Mouse (Mus musculus) midbrain, embryonic 13.5 days (tissue): ENCODE data around the gene Ano8. TPM values are rescaled to one million over a fixed set of nuclear protein-coding genes. Genes with fewer than 3 reads are reported as not detected.

Source experiments
- ATAC-seq: fragments of 200-750 bp; cut with Nextera tagmentation; 2 replicates; pipeline ENCODE4 v1.8.0; 2017; ENCODE audit warnings: mild to moderate bottlenecking, moderate TSS enrichment, moderate library complexity
- H3K27ac ChIP-seq: fragments of 300-500 bp; sonication (generic); 2 replicates; pipeline ENCODE4 v1.5.1; 2015; ENCODE audit warnings: inconsistent platforms, mild to moderate bottlenecking, moderate library complexity
- H3K27me3 ChIP-seq: fragments of 300-500 bp; sonication (generic); 2 replicates; pipeline ENCODE4 v1.6.1; 2015; ENCODE audit warnings: mild to moderate bottlenecking, inconsistent platforms
- H3K36me3 ChIP-seq: fragments of 300-500 bp; sonication (generic); 2 replicates; pipeline ENCODE4 v1.6.1; 2015; ENCODE audit warnings: mild to moderate bottlenecking, inconsistent platforms
- H3K4me1 ChIP-seq: fragments of 300-500 bp; sonication (generic); replicated peaks from 2 replicates; pipeline ENCODE4 v1.6.1; 2015; ENCODE audit warnings: inconsistent platforms
- H3K4me2 ChIP-seq: fragments of 300-500 bp; sonication (generic); replicated peaks from 2 replicates; pipeline ENCODE4 v1.6.1; 2015; ENCODE audit warnings: moderate library complexity, mild to moderate bottlenecking, inconsistent platforms
- H3K4me3 ChIP-seq: fragments of 300-500 bp; sonication (generic); replicated peaks from 2 replicates; pipeline ENCODE4 v1.5.1; 2015; ENCODE audit warnings: mild to moderate bottlenecking, inconsistent platforms
- H3K9ac ChIP-seq: fragments of 300-500 bp; sonication (generic); replicated peaks from 2 replicates; pipeline ENCODE4 v1.6.1; 2015; ENCODE audit warnings: mild to moderate bottlenecking, inconsistent platforms
- H3K9me3 ChIP-seq: fragments of 300-500 bp; sonication (generic); 2 replicates; pipeline ENCODE4 v1.6.1; 2016; ENCODE audit warnings: mild to moderate bottlenecking, inconsistent platforms
- WGBS: fragments of 180-500 bp; shearing (Covaris S2); methylation state at CpG from one replicate; pipeline ENCODE4 v1.1.7; 2015; 5-methylcytosine and 5-hydroxymethylcytosine counted together
- polyA plus RNA-seq: library from polyadenylated mRNA; unstranded; fragments of >200 nt; fragmentation: Nextera tagmentation; extraction: Ambion mirVana; gene quantifications from 2 replicates; pipeline ENCODE4 v1.2.1, GENCODE M21; 2015

The Ano8 gene
- polyA plus RNA-seq, 1 experiment from 2014 or later: 9.3 TPM

DNA sequence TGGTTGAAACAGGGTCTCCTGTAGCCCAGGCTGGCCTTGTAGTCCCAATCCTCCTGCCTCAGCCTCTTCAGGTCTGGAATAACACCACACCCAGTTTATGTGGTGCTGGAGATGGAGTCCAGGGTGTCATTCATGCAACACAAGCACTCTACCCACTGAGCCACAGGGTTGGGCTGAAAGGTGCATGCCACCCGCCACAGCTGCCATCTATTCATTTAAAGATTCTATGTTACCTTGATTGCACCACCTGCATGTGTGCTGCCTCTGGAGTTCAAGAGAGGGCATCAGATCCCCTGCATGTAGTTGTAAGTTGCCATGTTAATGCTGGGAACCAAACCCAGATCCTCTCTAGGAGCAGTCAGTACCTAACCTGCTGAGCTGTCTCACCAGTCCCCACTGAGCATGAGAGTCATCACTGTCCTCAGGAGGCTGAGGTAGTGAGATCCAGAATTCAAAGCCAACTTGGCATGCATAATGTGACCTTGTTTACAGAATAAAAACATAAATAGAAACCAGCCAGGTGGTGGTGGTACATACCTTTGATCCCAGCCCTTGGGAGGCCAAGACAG is 11.4 kb upstream of the Ano8 start:
- Histone ChIP-seq H3K9ac (no peak overlapping the region), H3K4me3 (no peak overlapping the region), H3K4me1 (peaks cover 12% of the 10 kb centered on the region), H3K9me3 (no peaks in the 10 kb centered on the region), H3K27ac (no peak overlapping the region), H3K36me3 (peaks cover 19% of the 10 kb centered on the region), H3K27me3 (no peaks in the 10 kb centered on the region), H3K4me2 (no peak overlapping the region)
- ATAC-seq: no peak
- WGBS: 96% methylated on average over 1 of the region's 1 CpGs

DNA sequence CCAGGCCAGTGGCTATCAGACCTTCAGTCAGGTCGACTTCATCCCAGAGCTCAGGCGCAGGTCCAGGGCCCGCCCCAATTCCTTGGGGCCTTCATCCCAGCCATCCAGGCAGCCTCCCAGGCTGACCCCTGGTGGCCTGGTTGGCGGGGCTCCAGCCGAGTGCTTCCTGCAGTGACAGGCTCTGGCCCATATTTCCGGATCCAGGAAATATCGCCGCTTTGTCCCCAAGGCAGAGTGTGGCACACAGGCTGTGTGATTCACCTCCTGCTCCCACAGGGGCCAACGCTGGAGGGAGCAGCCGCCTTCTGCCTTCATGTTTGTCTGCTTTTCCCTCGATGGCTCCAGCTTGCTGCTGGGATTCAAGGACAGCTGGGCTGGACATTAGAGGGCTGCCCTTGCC is 10.7 kb upstream of the Ano8 start:
- H3K27me3 ChIP-seq: no peaks in the 10 kb centered on the region
- H3K27ac ChIP-seq: no peak overlapping the region; the same call in 1 of the 2 replicates
- H3K9me3 ChIP-seq: no peaks in the 10 kb centered on the region
- 54% methylated on average over 11 of the region's 11 CpGs for WGBS
- no peak overlapping the region for H3K4me2 ChIP-seq
- ATAC-seq: no peak
- H3K9ac ChIP-seq: no peak overlapping the region
- H3K4me1 ChIP-seq: peaks cover 12% of the 10 kb centered on the region
- peaks cover 26% of the 10 kb centered on the region for H3K36me3 ChIP-seq
- no peak overlapping the region for H3K4me3 ChIP-seq

DNA sequence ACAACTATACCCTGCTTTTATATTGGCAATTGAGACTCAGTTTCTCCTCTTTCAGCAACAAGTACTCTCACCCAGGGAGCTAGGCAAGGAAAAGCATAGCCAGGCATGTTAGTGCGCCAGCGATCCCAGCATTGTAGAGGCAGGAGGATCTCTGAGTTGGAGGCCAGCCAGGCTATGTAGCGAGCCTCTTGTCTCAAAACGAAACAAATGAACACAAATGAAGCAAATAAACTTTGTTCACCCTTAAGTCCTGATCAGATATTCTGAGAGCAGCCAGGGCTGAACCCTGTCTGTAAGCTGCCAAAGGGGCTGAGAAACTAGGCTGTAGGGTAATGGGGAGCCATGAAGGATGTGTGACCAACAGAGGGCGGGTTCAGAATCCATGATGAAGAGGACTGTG is 10.0 kb upstream of the Ano8 start:
- Histone ChIP-seq H3K27me3 (no peaks in the 10 kb centered on the region), H3K9ac (no peak overlapping the region), H3K36me3 (peaks cover 33% of the 10 kb centered on the region), H3K4me3 (no peak overlapping the region), H3K9me3 (no peaks in the 10 kb centered on the region), H3K27ac (no peak overlapping the region), H3K4me1 (peaks cover 12% of the 10 kb centered on the region), H3K4me2 (no peak overlapping the region)
- ATAC-seq: no peak
- WGBS: 93% methylated on average over 5 of the region's 5 CpGs

DNA sequence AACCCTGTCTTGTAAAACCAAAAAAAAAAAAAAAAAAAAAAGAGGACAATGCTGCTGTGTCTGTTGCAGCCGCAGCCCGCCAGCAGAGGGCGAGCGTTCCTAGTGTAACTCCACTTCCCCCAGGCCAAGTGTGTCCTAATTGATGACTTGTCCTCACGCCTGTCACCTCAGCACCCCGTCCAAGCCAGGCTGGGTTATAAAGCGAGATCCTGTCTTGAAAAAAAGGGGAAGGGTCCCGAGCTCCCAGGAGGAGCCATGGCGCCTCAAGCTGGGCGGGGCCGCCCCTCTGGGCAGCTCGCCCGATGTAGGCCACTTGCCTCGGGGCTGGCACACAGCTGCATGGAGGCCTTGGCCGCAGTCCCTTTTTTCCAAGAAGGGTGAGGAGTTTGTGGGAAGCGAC is 9.3 kb upstream of the Ano8 start:
- H3K9me3 ChIP-seq: no peaks in the 10 kb centered on the region
- no peak overlapping the region for H3K4me2 ChIP-seq
- no peak overlapping the region for H3K4me3 ChIP-seq
- H3K27ac ChIP-seq: no peak overlapping the region
- H3K27me3 ChIP-seq: no peaks in the 10 kb centered on the region
- peak; percentile 71 for ATAC-seq
- 34% methylated on average over 16 of the region's 16 CpGs for WGBS
- peaks cover 36% of the 10 kb centered on the region for H3K36me3 ChIP-seq
- no peak overlapping the region for H3K9ac ChIP-seq
- H3K4me1 ChIP-seq: peaks cover 15% of the 10 kb centered on the region

DNA sequence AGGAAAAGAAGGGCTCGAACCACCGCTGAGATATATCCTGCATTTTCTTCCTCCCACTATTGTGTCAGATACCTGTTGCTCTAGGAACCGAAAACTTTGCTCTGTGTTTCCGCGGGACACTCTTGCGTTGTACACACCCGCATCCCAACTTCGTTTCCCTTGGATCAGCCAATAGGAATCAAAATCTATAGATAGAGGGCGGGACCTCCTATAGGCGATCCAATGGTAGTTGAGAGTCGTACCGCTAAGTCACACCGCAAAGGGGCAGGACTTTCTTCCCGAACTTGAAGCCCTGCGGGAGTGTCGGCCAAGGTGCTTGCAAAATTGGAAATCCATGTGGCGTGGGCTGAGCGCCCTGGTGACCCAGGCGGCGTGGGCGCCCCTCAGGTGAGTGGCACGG is 2.7 kb upstream of the Ano8 start:
- Histone ChIP-seq H3K27ac (no peak overlapping the region), H3K27me3 (no peaks in the 10 kb centered on the region), H3K4me1 (peaks cover 53% of the 10 kb centered on the region), H3K9me3 (no peaks in the 10 kb centered on the region), H3K36me3 (peaks cover 41% of the 10 kb centered on the region), H3K9ac (peak overlapping the region; percentile 82), H3K4me2 (peak overlapping the region; percentile 100), H3K4me3 (peak overlapping the region; percentile 83)
- ATAC-seq: peak; percentile 69
- under 1% methylated on average over 22 of the region's 22 CpGs for WGBS

DNA sequence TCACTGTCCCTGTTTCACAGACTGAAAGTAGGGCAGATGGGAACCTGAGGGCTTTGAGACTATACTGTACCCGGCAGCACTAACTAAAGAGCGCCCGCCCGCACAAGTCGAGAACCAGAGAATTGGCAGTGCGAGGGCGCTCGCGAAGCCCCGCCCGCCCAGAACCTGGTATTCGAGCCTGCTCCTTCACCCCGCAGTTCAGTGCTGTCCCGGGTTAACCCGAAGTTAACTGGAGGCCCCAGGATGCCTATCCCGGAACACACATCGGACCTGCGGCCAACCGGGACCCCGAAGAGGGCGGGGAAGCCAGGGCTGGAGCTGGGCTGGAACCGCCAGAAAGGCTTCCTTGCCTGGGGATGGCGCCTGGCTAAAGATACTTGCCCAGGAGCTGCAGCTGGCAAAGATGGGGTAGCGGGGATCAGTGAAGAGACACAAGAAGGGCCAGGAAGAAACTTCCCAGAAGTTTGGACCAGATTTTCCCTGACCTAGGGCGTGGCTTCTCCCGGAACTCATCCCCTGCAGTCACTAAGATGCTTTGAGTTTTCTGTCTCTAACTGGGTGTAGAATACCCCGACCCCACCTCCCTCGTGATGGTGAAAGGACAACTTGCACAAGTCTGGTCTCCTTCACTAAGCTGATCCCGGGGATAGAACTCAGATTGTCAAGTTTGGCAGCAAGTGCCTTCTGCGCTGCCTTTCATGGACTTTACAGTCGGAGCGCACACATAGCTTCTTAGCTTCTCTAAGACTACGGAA is 2.1 kb upstream of the Ano8 start, which contains the start of gene Gtpbp3:
Gtpbp3 (plus strand) TSS at position 413 of the 755 bp plus-strand sequence.
- Histone ChIP-seq H3K4me3 (peak within 1 kb of the TSS; percentile 83), H3K9ac (peak within 1 kb of the TSS; percentile 82), H3K36me3 (peaks cover 42% of the 10 kb centered on the region), H3K4me2 (peak within 1 kb of the TSS; percentile 100), H3K27ac (peak within 1 kb of the TSS; percentile 74), H3K27me3 (no peaks in the 10 kb centered on the region), H3K4me1 (peaks cover 59% of the 10 kb centered on the region), H3K9me3 (no peaks in the 10 kb centered on the region)
- WGBS: under 1% methylated on average over 33 of the region's 33 CpGs
- peak; percentile 32 for ATAC-seq

DNA sequence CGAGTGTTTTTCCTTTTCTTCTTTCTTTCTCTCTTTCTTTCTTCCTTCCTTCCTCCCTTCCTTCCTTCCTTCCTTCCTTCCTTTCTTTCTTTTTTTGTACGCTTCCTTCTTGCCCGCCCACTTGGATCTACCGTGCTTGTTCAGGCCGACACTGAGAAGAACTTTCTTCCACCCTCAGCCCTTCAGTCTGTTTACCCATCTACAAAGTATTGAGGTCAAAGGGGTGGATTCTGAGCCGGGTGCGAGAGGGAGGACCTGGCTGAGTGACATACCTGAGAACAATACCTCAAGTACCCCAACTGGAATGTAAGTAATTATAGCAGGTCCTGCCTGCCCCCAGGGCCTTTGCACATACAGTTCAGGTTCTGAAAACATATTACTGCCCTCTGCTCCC is 370 bp upstream of the Ano8 start:
- Histone ChIP-seq H3K36me3 (peaks cover 42% of the 10 kb centered on the region), H3K4me3 (peak overlapping the region; percentile 90), H3K4me2 (peak overlapping the region; percentile 79), H3K9me3 (no peaks in the 10 kb centered on the region), H3K4me1 (peaks cover 74% of the 10 kb centered on the region), H3K27ac (peak overlapping the region; percentile 41; the same call in 1 of the 2 replicates), H3K9ac (peak overlapping the region; percentile 46; the same call in 1 of the 2 replicates), H3K27me3 (0 out of 2 replicates have a peak, but pooled peaks cover 3% of the 10 kb centered on the region)
- no peak for ATAC-seq
- WGBS: 20% methylated on average over 7 of the region's 7 CpGs

DNA sequence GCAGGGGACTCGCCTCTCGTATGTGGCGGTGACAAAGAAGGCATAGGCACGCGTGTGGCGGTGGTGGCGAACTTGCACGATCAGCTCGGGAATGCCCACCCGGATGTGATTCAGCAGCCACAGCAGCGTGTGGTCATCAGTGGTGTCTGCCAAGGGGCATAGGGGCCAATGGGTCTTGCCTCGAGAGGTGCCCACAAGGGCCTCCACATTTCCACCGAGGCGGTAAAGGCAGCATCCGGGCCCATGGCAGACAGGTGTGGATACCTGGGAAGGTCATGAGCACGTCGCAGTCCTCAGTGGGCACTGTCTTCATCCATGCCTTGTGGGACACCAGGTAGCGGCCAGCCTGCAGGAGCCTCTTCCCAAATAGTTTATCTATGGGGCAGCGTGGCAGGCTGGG is 1.0 kb downstream of the Ano8 start:
- peak overlapping the region; percentile 99 for H3K9ac ChIP-seq
- H3K4me3 ChIP-seq: peak overlapping the region; percentile 90
- H3K4me1 ChIP-seq: peaks cover 69% of the 10 kb centered on the region
- 0 out of 2 replicates have a peak, but pooled peaks cover 3% of the 10 kb centered on the region for H3K27me3 ChIP-seq
- WGBS: 96% methylated on average over 19 of the region's 19 CpGs
- ATAC-seq: no peak
- H3K9me3 ChIP-seq: no peaks in the 10 kb centered on the region
- peak overlapping the region; percentile 79 for H3K4me2 ChIP-seq
- peaks cover 49% of the 10 kb centered on the region for H3K36me3 ChIP-seq
- H3K27ac ChIP-seq: 0 out of 2 replicates have a peak overlapping the region, but pooled peaks have one; percentile 92

DNA sequence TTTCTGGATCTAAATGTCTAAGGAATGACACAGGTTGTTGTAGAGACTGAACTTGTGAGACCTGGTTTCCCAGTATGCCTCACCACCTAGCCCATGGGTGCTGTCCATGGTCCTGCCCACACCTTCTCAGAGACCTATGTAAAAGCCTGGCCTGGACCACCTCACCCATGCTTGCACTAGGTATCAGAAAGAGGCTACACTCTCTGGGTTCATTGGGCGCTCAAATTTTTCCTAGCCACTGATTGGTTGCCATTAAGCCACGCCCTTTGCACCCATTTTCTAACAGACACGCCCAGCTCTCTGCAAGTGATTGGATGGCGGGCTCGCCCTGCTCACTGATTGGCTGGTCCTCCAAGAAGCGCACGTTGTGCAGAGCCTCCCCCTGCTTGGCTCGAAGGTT is 1.8 kb downstream of the Ano8 start:
- Histone ChIP-seq H3K27me3 (0 out of 2 replicates have a peak, but pooled peaks cover 3% of the 10 kb centered on the region), H3K4me1 (peaks cover 60% of the 10 kb centered on the region), H3K27ac (no peak overlapping the region), H3K4me2 (0 out of 2 replicates have a peak overlapping the region, but pooled peaks have one; percentile 79), H3K9ac (no peak overlapping the region), H3K9me3 (no peaks in the 10 kb centered on the region), H3K36me3 (peaks cover 57% of the 10 kb centered on the region), H3K4me3 (no peak overlapping the region)
- 57% methylated on average over 8 of the region's 8 CpGs for WGBS
- ATAC-seq: no peak

DNA sequence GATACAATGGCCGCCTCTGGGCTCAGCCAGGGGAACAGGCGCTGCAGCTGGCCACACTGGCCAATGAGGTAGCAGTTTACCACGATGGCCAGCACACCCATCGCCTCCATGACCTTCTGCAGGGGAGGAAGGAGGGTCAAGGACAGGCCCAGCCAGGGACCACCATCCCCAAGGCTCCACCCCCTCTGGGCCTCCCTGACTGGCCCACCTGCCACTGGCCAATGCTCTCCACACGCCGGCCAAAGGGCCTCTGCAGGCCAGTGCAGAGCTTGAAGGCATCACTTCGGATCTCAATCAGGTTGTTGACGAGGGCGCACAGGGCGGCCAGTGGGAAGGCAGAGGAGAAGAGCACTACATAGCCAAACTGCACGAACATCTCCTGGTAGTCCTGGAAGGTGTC is 6.8 kb downstream of the Ano8 start:
- WGBS: 95% methylated on average over 11 of the region's 11 CpGs
- no peak overlapping the region for H3K9ac ChIP-seq
- no peaks in the 10 kb centered on the region for H3K9me3 ChIP-seq
- no peak overlapping the region for H3K27ac ChIP-seq
- H3K4me1 ChIP-seq: peaks cover 49% of the 10 kb centered on the region
- H3K27me3 ChIP-seq: 0 out of 2 replicates have a peak, but pooled peaks cover 3% of the 10 kb centered on the region
- peaks cover 79% of the 10 kb centered on the region for H3K36me3 ChIP-seq
- no peak overlapping the region for H3K4me2 ChIP-seq
- no peak overlapping the region for H3K4me3 ChIP-seq
- no peak for ATAC-seq

DNA sequence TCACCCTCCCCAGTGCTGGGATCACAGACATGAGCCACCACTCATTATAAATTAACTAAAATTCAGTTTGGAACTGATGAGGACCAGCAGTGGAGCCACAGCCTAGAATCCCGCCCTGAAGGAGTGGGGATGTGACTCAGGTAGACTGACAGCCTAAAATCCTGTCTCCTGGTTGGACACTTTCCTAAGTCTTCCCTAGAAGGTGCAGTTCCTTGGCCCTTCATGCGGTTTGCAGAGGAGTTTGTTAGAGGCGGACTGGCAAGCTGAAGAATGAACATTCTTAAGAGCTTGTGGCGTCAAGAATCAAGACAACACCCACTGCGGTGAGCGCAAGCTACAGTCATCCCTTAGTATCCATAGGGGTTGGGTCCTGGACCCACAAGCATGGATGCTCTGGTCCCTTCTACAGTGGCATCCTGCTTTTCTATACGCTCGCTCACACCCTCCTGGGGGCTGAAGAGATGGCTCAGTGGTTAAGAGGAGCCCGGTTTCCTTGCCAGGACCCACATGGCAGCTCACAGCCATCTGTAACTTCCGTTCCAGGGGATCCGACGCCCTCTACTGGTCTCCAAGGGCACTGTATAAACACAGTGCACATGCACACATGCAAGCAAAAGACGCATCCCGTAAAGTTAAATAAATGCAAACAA is 8.4 kb downstream of the Ano8 start:
- peaks cover 81% of the 10 kb centered on the region for H3K36me3 ChIP-seq
- peak overlapping the region; percentile 92 for H3K27ac ChIP-seq
- peak; percentile 2; the same call in 1 of the 2 replicates for ATAC-seq
- H3K9me3 ChIP-seq: no peaks in the 10 kb centered on the region
- H3K4me3 ChIP-seq: peak overlapping the region; percentile 53
- H3K4me2 ChIP-seq: peak overlapping the region; percentile 79
- 0 out of 2 replicates have a peak, but pooled peaks cover 3% of the 10 kb centered on the region for H3K27me3 ChIP-seq
- H3K9ac ChIP-seq: peak overlapping the region; percentile 78
- WGBS: 37% methylated on average over 14 of the region's 14 CpGs
- peaks cover 33% of the 10 kb centered on the region for H3K4me1 ChIP-seq
